Mouse (Mus musculus) kidney, adult 2 months (tissue): Measurements from ENCODE around the gene Atp2c2.

ENCODE experiments used
- CTCF ChIP-seq: fragments of 200-500 bp; conservative IDR thresholded peaks from 2 replicates; pipeline ENCODE4 v1.5.1; 2011; ENCODE audit warnings: low read depth, mild to moderate bottlenecking, control low read depth, low read length, moderate library complexity, mixed read lengths; ENCODE audit not compliant: insufficient read depth, insufficient read length
- POLR2A ChIP-seq: fragments of 200-500 bp; IDR thresholded peaks from one replicate; pipeline ENCODE4 v1.6.1; 2011; ENCODE audit warnings: low read depth, low read length, control low read depth

- no peak for TF ChIP-seq POLR2A
- TF ChIP-seq CTCF: no peak
These were observed 92.2 kb downstream of the Atp2c2 start for GRCm38 (mm10) chr8:119791804-119792704.
